Mouse (Mus musculus) cerebellum, adult 2 months (tissue): ENCODE measurements at regions not wholly inside any gene's neighbourhood (a gene's known extent, or its start where the extent isn't known, plus 50 kb on each side); places are given as distances from the start of the nearest gene placed in this dataset.

Source experiments
- DNase-seq, 2 experiments: peaks; one replicate each; pipeline ENCODE4 v3.0.0; 2021
- H3K27ac ChIP-seq: fragments of 200-500 bp; 2 replicates; pipeline ENCODE4 v1.5.1; 2012; ENCODE audit warnings: low read length, control low read depth, inconsistent platforms; ENCODE audit not compliant: insufficient read depth
- H3K27me3 ChIP-seq: fragments of 200-500 bp; 2 replicates; pipeline ENCODE4 v1.6.1; 2012; ENCODE audit warnings: inconsistent platforms, mild to moderate bottlenecking, low read length, moderate library complexity; ENCODE audit not compliant: control insufficient read depth, insufficient read depth
- H3K4me1 ChIP-seq: fragments of 200-500 bp; 2 replicates; pipeline ENCODE4 v1.6.1; 2011; ENCODE audit warnings: low read length; ENCODE audit not compliant: control insufficient read depth, insufficient read depth
- H3K4me3 ChIP-seq: fragments of 200-500 bp; replicated peaks from 2 replicates; pipeline ENCODE3; 2011; ENCODE audit warnings: mild to moderate bottlenecking, low read depth, low read length, control low read depth; ENCODE audit not compliant: insufficient read depth
- CTCF ChIP-seq: fragments of 200-500 bp; IDR thresholded peaks from 2 replicates; pipeline ENCODE4 v1.5.1; 2011; ENCODE audit warnings: low read depth, mild to moderate bottlenecking, control low read depth, low read length, moderate library complexity, borderline replicate concordance; ENCODE audit not compliant: insufficient read depth
- POLR2A ChIP-seq: fragments of 200-500 bp; IDR thresholded peaks from 2 replicates; pipeline ENCODE4 v1.6.1; 2011; ENCODE audit warnings: low read length, control low read depth, borderline replicate concordance; ENCODE audit not compliant: insufficient read depth
- WGBS: fragments of 180-500 bp; shearing (Covaris S2); methylation state at CpG from one replicate; pipeline ENCODE4 v1.1.7; 2018; 5-methylcytosine and 5-hydroxymethylcytosine counted together

DNA sequence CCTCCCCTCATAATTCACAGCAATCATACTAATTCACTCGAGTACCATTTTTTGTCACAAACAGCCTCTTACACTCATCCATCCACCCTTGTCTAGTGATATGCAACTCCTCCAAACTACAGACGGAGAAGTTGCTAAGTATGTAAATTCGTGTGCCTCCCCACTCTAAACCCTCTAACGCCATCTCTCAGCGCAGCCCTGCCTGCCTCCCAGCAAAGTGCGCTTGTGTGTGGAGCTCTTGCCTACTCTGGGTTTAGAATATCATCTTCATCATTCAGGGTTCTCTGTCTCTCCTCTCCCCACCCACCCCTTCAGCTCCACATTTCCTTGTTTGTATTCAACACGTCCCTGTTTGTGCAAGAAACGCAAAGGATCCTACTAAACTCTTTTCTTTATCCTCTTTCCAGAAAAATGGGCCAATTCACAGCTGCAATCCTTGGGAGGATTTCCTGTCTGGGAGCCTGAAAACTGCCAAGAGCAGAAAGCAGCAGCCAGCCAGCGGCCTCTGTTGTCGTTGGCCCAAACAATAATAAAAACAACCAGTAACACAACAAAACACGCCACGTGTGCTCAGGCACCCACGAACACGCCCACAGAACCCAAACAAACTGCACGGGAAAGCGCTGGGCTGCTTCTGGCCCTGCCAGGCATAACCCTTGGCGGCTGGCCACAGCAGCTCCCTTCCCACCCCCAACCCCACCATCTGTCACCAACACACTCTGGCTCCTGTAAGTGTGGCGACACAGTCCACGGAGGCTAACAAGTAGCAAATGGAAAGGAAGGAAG is 186.9 kb upstream of the Zfp462 start:
- WGBS: 8% methylated on average over 19 of the region's 19 CpGs
- Histone ChIP-seq H3K27ac (no peak overlapping the region), H3K4me3 (peak overlapping the region; percentile 14), H3K4me1 (peaks cover 10% of the 10 kb centered on the region; the same call in 1 of the 2 replicates), H3K27me3 (no peaks in the 10 kb centered on the region)
- TF ChIP-seq CTCF (no peak), POLR2A (no peak)
- DNase-seq: peak; percentile 81 to 86

GRCm38 (mm10) chr4:54758501-54758829 is 186.4 kb upstream of the Zfp462 start:
- Histone ChIP-seq H3K27ac (no peak overlapping the region), H3K4me3 (peak overlapping the region; percentile 38), H3K4me1 (peaks cover 10% of the 10 kb centered on the region; the same call in 1 of the 2 replicates), H3K27me3 (no peaks in the 10 kb centered on the region)
- TF ChIP-seq POLR2A (no peak), CTCF (no peak)
- DNase-seq: no peak
- WGBS: 4% methylated on average over 8 of the region's 8 CpGs

DNA sequence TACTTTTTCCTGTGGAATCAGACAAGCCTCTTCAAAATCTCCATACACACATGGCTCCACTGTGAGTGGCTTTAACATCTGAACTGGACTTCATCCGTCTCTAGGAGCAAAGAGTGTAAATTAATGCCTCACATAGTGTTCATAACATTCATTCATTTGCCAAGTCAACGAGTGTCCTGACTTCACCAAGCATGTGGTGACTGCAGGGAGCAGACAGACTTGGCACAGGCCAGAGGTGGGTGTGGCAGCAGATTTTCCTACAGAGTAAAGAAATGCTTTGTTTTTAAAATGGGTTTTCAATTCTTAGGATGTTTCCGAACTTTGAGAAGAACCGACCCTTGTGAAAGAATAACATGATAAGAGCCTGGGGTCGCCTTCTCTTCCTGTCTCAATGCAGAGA is 183.6 kb upstream of the Zfp462 start:
- WGBS: 37% methylated on average over 5 of the region's 5 CpGs

DNA sequence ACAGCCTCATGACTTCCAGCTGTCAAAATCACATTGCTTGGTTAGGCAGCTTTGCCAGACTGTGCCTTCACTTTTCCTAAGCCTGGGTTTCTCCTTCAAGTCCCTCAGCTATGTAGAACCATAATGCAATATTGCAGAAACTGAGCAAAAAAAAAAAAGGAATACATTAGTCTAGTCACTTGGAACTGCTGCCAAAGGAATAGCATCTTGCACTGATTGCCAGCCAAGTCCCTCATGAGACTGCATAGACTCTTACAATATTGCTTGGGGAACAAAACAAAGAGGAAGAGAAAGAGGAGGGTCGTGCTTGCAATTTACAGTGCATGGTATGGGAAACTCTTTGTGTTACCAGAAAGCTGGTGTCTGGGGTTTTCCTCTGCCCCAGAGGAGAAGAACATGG is 179.8 kb upstream of the Zfp462 start:
- Histone ChIP-seq H3K27me3 (no peaks in the 10 kb centered on the region), H3K27ac (no peak overlapping the region), H3K4me1 (no peaks in the 10 kb centered on the region; the same call in 1 of the 2 replicates), H3K4me3 (no peak overlapping the region)
- no peak for DNase-seq
- whole genome bisulfite sequencing: 35% methylated on average over 1 of the region's 1 CpGs
- no peak for TF ChIP-seq CTCF
- no peak for TF ChIP-seq POLR2A

More for the DNA sequence above, 183.6 kb upstream of the Zfp462 start:
- Histone ChIP-seq H3K4me1 (peaks cover 10% of the 10 kb centered on the region; the same call in 1 of the 2 replicates), H3K27me3 (no peaks in the 10 kb centered on the region), H3K27ac (no peak overlapping the region), H3K4me3 (no peak overlapping the region)
- no peak for TF ChIP-seq CTCF
- TF ChIP-seq POLR2A: no peak
- peak; percentile 47 to 60 for DNase-seq

- Histone ChIP-seq H3K4me1 (no peaks in the 10 kb centered on the region), H3K4me3 (no peak overlapping the region), H3K27me3 (no peaks in the 10 kb centered on the region), H3K27ac (no peak overlapping the region)
- WGBS: 51% methylated on average over 8 of the region's 8 CpGs
- no peak for DNase-seq
- no peak for TF ChIP-seq POLR2A
- TF ChIP-seq CTCF: no peak
Observed at GRCm38 (mm10) chr4:54767506-54768200, 177.2 kb upstream of the Zfp462 start.

- Histone ChIP-seq H3K27ac (no peak overlapping the region), H3K4me3 (no peak overlapping the region), H3K27me3 (no peaks in the 10 kb centered on the region), H3K4me1 (no peaks in the 10 kb centered on the region)
- TF ChIP-seq POLR2A (no peak), CTCF (no peak)
- DNase-seq: no peak
- 67% methylated on average over 4 of the region's 4 CpGs for WGBS
Observed at GRCm38 (mm10) chr4:54768836-54769235, 176.0 kb upstream of the Zfp462 start.

- WGBS: 40% methylated on average over 4 of the region's 4 CpGs
- peaks cover 4% of the 10 kb centered on the region; the same call in 1 of the 2 replicates for H3K4me1 ChIP-seq
- DNase-seq: no peak
- TF ChIP-seq CTCF: no peak
- no peak for TF ChIP-seq POLR2A
- no peaks in the 10 kb centered on the region for H3K27me3 ChIP-seq
- no peak overlapping the region for H3K27ac ChIP-seq
- no peak overlapping the region for H3K4me3 ChIP-seq
Observed at GRCm38 (mm10) chr4:54774066-54774465, 170.8 kb upstream of the Zfp462 start.

DNA sequence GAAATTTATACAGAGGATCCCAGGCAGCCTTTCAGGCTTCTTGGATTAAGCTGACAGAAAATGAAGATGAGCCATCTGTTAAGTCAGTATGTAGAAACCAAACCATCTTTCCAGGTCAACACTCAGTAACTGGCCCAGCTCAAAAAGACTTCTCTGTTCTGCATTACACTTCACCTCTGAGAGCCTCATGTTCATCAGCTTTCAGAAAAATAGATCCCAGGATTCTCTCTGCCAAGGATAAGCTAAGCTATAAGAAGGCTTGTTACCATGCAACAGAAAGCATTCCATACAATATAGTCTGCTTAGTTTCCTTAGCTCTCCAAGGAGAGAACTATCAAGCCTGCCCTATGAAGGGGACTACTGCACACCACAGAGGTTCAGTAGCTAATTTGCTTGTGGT is 170.1 kb upstream of the Zfp462 start:
- no peak overlapping the region for H3K27ac ChIP-seq
- no peak overlapping the region for H3K4me3 ChIP-seq
- peaks cover 4% of the 10 kb centered on the region; the same call in 1 of the 2 replicates for H3K4me1 ChIP-seq
- TF ChIP-seq CTCF (no peak), POLR2A (no peak)
- no peaks in the 10 kb centered on the region for H3K27me3 ChIP-seq
- DNase-seq: no peak
